Mouse (Mus musculus) limb, embryonic 10.5 days (tissue): ENCODE measurements at regions not wholly inside any gene's neighbourhood (a gene's known extent, or its start where the extent isn't known, plus 50 kb on each side); places are given as distances from the start of the nearest gene placed in this dataset.
A peak's percentile ranks its signal among the peaks of the same experiment; 100 is the strongest.

Experiments
- DNase-seq: peaks from one replicate; pipeline ENCODE4 v3.0.0-alpha.2; 2017; ENCODE audit warnings: low spot score
- H3K27ac ChIP-seq: fragments of 300-500 bp; sonication (generic); 2 replicates; pipeline ENCODE4 v1.5.1; 2016; ENCODE audit warnings: mild to moderate bottlenecking
- H3K27me3 ChIP-seq: fragments of 300-500 bp; sonication (generic); 2 replicates; pipeline ENCODE4 v1.6.1; 2016; ENCODE audit warnings: low read depth, mild to moderate bottlenecking; ENCODE audit not compliant: poor library complexity, severe bottlenecking
- H3K36me3 ChIP-seq: fragments of 300-500 bp; sonication (generic); 2 replicates; pipeline ENCODE4 v1.6.1; 2016; ENCODE audit warnings: mild to moderate bottlenecking, moderate library complexity
- H3K4me1 ChIP-seq: fragments of 300-500 bp; sonication (generic); 2 replicates; pipeline ENCODE4 v1.6.1; 2016
- H3K4me3 ChIP-seq: fragments of 300-500 bp; sonication (generic); 2 replicates; pipeline ENCODE4 v1.5.1; 2016; ENCODE audit warnings: mild to moderate bottlenecking, moderate library complexity
- H3K9me3 ChIP-seq: fragments of 300-500 bp; sonication (generic); replicated peaks from 2 replicates; pipeline ENCODE4 v1.6.1; 2016; ENCODE audit warnings: mild to moderate bottlenecking
- WGBS: fragments of 180-500 bp; shearing (Covaris S2); methylation state at CpG from one replicate; pipeline ENCODE4 v1.1.7; 2016; 5-methylcytosine and 5-hydroxymethylcytosine counted together

- Histone ChIP-seq H3K27ac (no peak overlapping the region), H3K9me3 (no peaks in the 10 kb centered on the region), H3K27me3 (no peaks in the 10 kb centered on the region), H3K4me3 (no peak overlapping the region), H3K36me3 (no peaks in the 10 kb centered on the region), H3K4me1 (peaks cover 4% of the 10 kb centered on the region; the same call in 1 of the 2 replicates)
- WGBS, result 91% methylated on average over 3 of the region's 3 CpGs
- DNase-seq, result no peak
These were observed 129.1 kb downstream of the Tent5c start for GRCm38 (mm10) chr3:100360019-100360418.

GRCm38 (mm10) chr3:100359036-100359435 lies 130.1 kb downstream of the Tent5c start:
- peak; percentile 43 for DNase-seq
- peak overlapping the region; percentile 33; the same call in 1 of the 2 replicates for H3K4me3 ChIP-seq
- no peaks in the 10 kb centered on the region for H3K9me3 ChIP-seq
- peaks cover 4% of the 10 kb centered on the region; the same call in 1 of the 2 replicates for H3K4me1 ChIP-seq
- H3K27ac ChIP-seq, result peak overlapping the region; percentile 76
- H3K36me3 ChIP-seq, result no peaks in the 10 kb centered on the region
- H3K27me3 ChIP-seq, result no peaks in the 10 kb centered on the region
- 43% methylated on average over 8 of the region's 8 CpGs for WGBS

- no peaks in the 10 kb centered on the region for H3K36me3 ChIP-seq
- H3K4me1 ChIP-seq, result 0 out of 2 replicates have a peak, but pooled peaks cover 3% of the 10 kb centered on the region
- H3K4me3 ChIP-seq, result no peak overlapping the region
- no peaks in the 10 kb centered on the region for H3K9me3 ChIP-seq
- no peak for DNase-seq
- H3K27me3 ChIP-seq, result no peaks in the 10 kb centered on the region
- H3K27ac ChIP-seq, result no peak overlapping the region
- 90% methylated on average over 2 of the region's 2 CpGs for WGBS
These were observed 155.6 kb downstream of the Tent5c start for GRCm38 (mm10) chr3:100333478-100333877.

GRCm38 (mm10) chr3:100318357-100318756 lies 156.2 kb upstream of the Wdr3 start:
- H3K27me3 ChIP-seq, result no peaks in the 10 kb centered on the region
- H3K36me3 ChIP-seq, result no peaks in the 10 kb centered on the region
- H3K4me1 ChIP-seq, result no peaks in the 10 kb centered on the region
- no peak overlapping the region for H3K27ac ChIP-seq
- DNase-seq, result no peak
- no peak overlapping the region for H3K4me3 ChIP-seq
- H3K9me3 ChIP-seq, result no peaks in the 10 kb centered on the region

- no peaks in the 10 kb centered on the region for H3K4me1 ChIP-seq
- WGBS, result 81% methylated on average over 1 of the region's 1 CpGs
- no peaks in the 10 kb centered on the region for H3K36me3 ChIP-seq
- H3K27me3 ChIP-seq, result no peaks in the 10 kb centered on the region
- DNase-seq, result no peak
- no peaks in the 10 kb centered on the region for H3K9me3 ChIP-seq
- H3K4me3 ChIP-seq, result no peak overlapping the region
- H3K27ac ChIP-seq, result no peak overlapping the region
These were observed 125.6 kb upstream of the Wdr3 start for GRCm38 (mm10) chr3:100287818-100288217.

- Histone ChIP-seq H3K36me3 (no peaks in the 10 kb centered on the region), H3K27ac (no peak overlapping the region), H3K4me3 (no peak overlapping the region), H3K27me3 (no peaks in the 10 kb centered on the region), H3K9me3 (no peaks in the 10 kb centered on the region), H3K4me1 (no peaks in the 10 kb centered on the region)
- no peak for DNase-seq
These were observed 104.8 kb upstream of the Wdr3 start for GRCm38 (mm10) chr3:100266976-100267375.

- Histone ChIP-seq H3K4me1 (no peaks in the 10 kb centered on the region), H3K4me3 (no peak overlapping the region), H3K9me3 (no peaks in the 10 kb centered on the region), H3K27me3 (no peaks in the 10 kb centered on the region), H3K27ac (no peak overlapping the region), H3K36me3 (no peaks in the 10 kb centered on the region)
- no peak for DNase-seq
- 55% methylated on average over 5 of the region's 5 CpGs for WGBS
These were observed 102.8 kb upstream of the Wdr3 start for GRCm38 (mm10) chr3:100264991-100265390.
